Mouse (Mus musculus) MEL (cell line): ENCODE data around the gene Arl4d. TPM values are rescaled to one million over a fixed set of nuclear protein-coding genes. Genes with fewer than 3 reads are reported as not detected.
"Not testable (repeated sequence)": the region's sequence is repeated elsewhere in the genome, so short reads cannot be mapped to it uniquely, and the experiment has no call there.

ENCODE experiments used
- DNase-seq: peaks from one replicate; pipeline ENCODE4 v3.0.0; 2011; ENCODE audit warnings: low read depth, low spot score
- H3K27ac ChIP-seq: 2 replicates; pipeline ENCODE4 v1.5.1; 2012; ENCODE audit warnings: low read depth, mild to moderate bottlenecking, control low read depth, low read length, moderate library complexity; ENCODE audit not compliant: control insufficient read depth
- H3K27me3 ChIP-seq, 2 experiments: fragments of 150-350 bp in 1 of 2; sonication (generic) in 1 of 2; 2 replicates each; pipeline ENCODE4 v1.6.1; 2012; ENCODE audit warnings: low read length in 2 of 2, mild to moderate bottlenecking in 2 of 2, improper control_type of control experiment in 1 of 2, moderate library complexity in 1 of 2; ENCODE audit not compliant: insufficient read depth in 2 of 2, control insufficient read depth in 1 of 2
- H3K36me3 ChIP-seq, 2 experiments: 2 replicates each; pipeline ENCODE4 v1.6.1; 2012 to 2014; ENCODE audit warnings: low read length in 2 of 2, improper control_type of control experiment in 1 of 2, inconsistent platforms in 1 of 2, mild to moderate bottlenecking in 1 of 2; ENCODE audit not compliant: insufficient read depth in 2 of 2, control insufficient read depth in 1 of 2
- H3K4me1 ChIP-seq, 2 experiments: fragments of 150-350 bp in 1 of 2; sonication (generic) in 1 of 2; 2 replicates each; pipeline ENCODE4 v1.6.1; 2012; ENCODE audit warnings: low read length in 2 of 2, improper control_type of control experiment in 1 of 2, mild to moderate bottlenecking in 1 of 2; ENCODE audit not compliant: insufficient read depth in 2 of 2, control insufficient read depth in 1 of 2
- H3K4me3 ChIP-seq, 2 experiments: fragments of 150-350 bp in 1 of 2; sonication (generic) in 1 of 2; 2 replicates each; pipeline ENCODE4 v1.5.1; 2012; ENCODE audit warnings: low read depth in 2 of 2, low read length in 2 of 2, mild to moderate bottlenecking in 2 of 2, moderate library complexity in 2 of 2, control low read depth in 1 of 2, improper control_type of control experiment in 1 of 2; ENCODE audit not compliant: control insufficient read depth in 1 of 2, insufficient read depth in 1 of 2
- H3K79me2 ChIP-seq: 2 replicates; pipeline ENCODE4 v1.6.1; 2012; ENCODE audit warnings: mild to moderate bottlenecking, low read length, moderate library complexity; ENCODE audit not compliant: control insufficient read depth, poor library complexity, insufficient read depth
- H3K9ac ChIP-seq: 2 replicates; pipeline ENCODE4 v1.6.1; 2012; ENCODE audit warnings: low read depth, mild to moderate bottlenecking, control low read depth, low read length, moderate library complexity; ENCODE audit not compliant: control insufficient read depth, poor library complexity, severe bottlenecking
- H3K9me3 ChIP-seq: fragments of 150-350 bp; sonication (generic); replicated peaks from 2 replicates; pipeline ENCODE4 v1.6.1; 2012; ENCODE audit warnings: mild to moderate bottlenecking, low read length, improper control_type of control experiment, moderate library complexity; ENCODE audit not compliant: insufficient read depth
- CHD1 ChIP-seq: IDR thresholded peaks from 2 replicates; pipeline ENCODE4 v1.6.1; 2012; ENCODE audit warnings: low read depth, mild to moderate bottlenecking, inconsistent platforms, low read length, improper control_type of control experiment
- CHD2 ChIP-seq: IDR thresholded peaks from 2 replicates; pipeline ENCODE4 v1.6.1; 2011; ENCODE audit warnings: low read length, improper control_type of control experiment
- CTCF ChIP-seq, 3 experiments: IDR thresholded peaks in 2 of 3; conservative IDR thresholded peaks in 1 of 3; 2 replicates each; pipeline ENCODE4 v1.5.1; 2011 to 2012; ENCODE audit warnings: low read length in 3 of 3, low read depth in 2 of 3, mild to moderate bottlenecking in 2 of 3, improper control_type of control experiment in 1 of 3, inconsistent platforms in 1 of 3, mixed read lengths in 1 of 3, moderate library complexity in 1 of 3; ENCODE audit not compliant: control insufficient read depth in 1 of 3, insufficient read depth in 1 of 3, poor library complexity in 1 of 3, severe bottlenecking in 1 of 3
- E2F4 ChIP-seq: IDR thresholded peaks from 2 replicates; pipeline ENCODE4 v1.6.1; 2011; ENCODE audit warnings: low read depth, low read length, improper control_type of control experiment, borderline replicate concordance
- ELF1 ChIP-seq: IDR thresholded peaks from 2 replicates; pipeline ENCODE4 v1.6.1; 2014; ENCODE audit warnings: low read depth, mild to moderate bottlenecking, inconsistent platforms, low read length, improper control_type of control experiment, moderate library complexity
- EP300 ChIP-seq, 2 experiments: IDR thresholded peaks; 2 replicates each; pipeline ENCODE4 v1.6.1; 2011; ENCODE audit warnings: improper control_type of control experiment in 2 of 2, low read length in 2 of 2, low read depth in 1 of 2, mild to moderate bottlenecking in 1 of 2
- ETS1 ChIP-seq: IDR thresholded peaks from 2 replicates; pipeline ENCODE4 v1.6.1; 2012; ENCODE audit warnings: low read depth, mild to moderate bottlenecking, inconsistent platforms, low read length, improper control_type of control experiment, moderate library complexity
- GABPA ChIP-seq: IDR thresholded peaks from 2 replicates; pipeline ENCODE4 v1.6.1; 2012; ENCODE audit warnings: low read depth, mild to moderate bottlenecking, inconsistent platforms, low read length, improper control_type of control experiment, moderate library complexity
- MAFK ChIP-seq: IDR thresholded peaks from 2 replicates; pipeline ENCODE4 v1.6.1; 2011; ENCODE audit warnings: low read depth, mild to moderate bottlenecking, low read length, improper control_type of control experiment, borderline replicate concordance
- MAX ChIP-seq: IDR thresholded peaks from 2 replicates; pipeline ENCODE4 v1.6.1; 2011; ENCODE audit warnings: low read length, improper control_type of control experiment
- MAZ ChIP-seq: IDR thresholded peaks from 2 replicates; pipeline ENCODE4 v1.6.1; 2012; ENCODE audit warnings: low read depth, mild to moderate bottlenecking, inconsistent platforms, low read length, improper control_type of control experiment
- MXI1 ChIP-seq: IDR thresholded peaks from 2 replicates; pipeline ENCODE4 v1.6.1; 2011; ENCODE audit warnings: mild to moderate bottlenecking, low read depth, low read length, improper control_type of control experiment
- MYB ChIP-seq: IDR thresholded peaks from 2 replicates; pipeline ENCODE4 v1.6.1; 2011; ENCODE audit warnings: mild to moderate bottlenecking, low read depth, low read length, improper control_type of control experiment
- MYC ChIP-seq: IDR thresholded peaks from 2 replicates; pipeline ENCODE4 v1.6.1; 2011; ENCODE audit warnings: low read depth, mild to moderate bottlenecking, low read length, improper control_type of control experiment, moderate library complexity
- NRF1 ChIP-seq: IDR thresholded peaks from 2 replicates; pipeline ENCODE4 v1.6.1; 2014; ENCODE audit warnings: low read depth, mild to moderate bottlenecking, inconsistent platforms, low read length, improper control_type of control experiment, moderate library complexity; ENCODE audit not compliant: poor library complexity, insufficient read depth, severe bottlenecking
- POLR2AphosphoS2 ChIP-seq: IDR thresholded peaks from 2 replicates; pipeline ENCODE4 v1.6.1; 2011; ENCODE audit warnings: low read length, improper control_type of control experiment
- SIN3A ChIP-seq: IDR thresholded peaks from 2 replicates; pipeline ENCODE4 v1.6.1; 2012; ENCODE audit warnings: low read length, improper control_type of control experiment, inconsistent platforms
- TAL1 ChIP-seq: IDR thresholded peaks from 2 replicates; pipeline ENCODE4 v1.6.1; 2012; ENCODE audit warnings: mild to moderate bottlenecking, inconsistent platforms, low read length, moderate library complexity, mixed read lengths
- UBTF ChIP-seq: IDR thresholded peaks from 2 replicates; pipeline ENCODE4 v1.6.1; 2012; ENCODE audit warnings: low read depth, mild to moderate bottlenecking, inconsistent platforms, low read length, improper control_type of control experiment, moderate library complexity, borderline replicate concordance; ENCODE audit not compliant: insufficient read depth
- USF1 ChIP-seq: IDR thresholded peaks from 2 replicates; pipeline ENCODE4 v1.6.1; 2014; ENCODE audit warnings: low read depth, mild to moderate bottlenecking, inconsistent platforms, low read length, improper control_type of control experiment, moderate library complexity
- USF2 ChIP-seq, 2 experiments: IDR thresholded peaks; 2 replicates each; pipeline ENCODE4 v1.6.1; 2011 to 2012; ENCODE audit warnings: improper control_type of control experiment in 2 of 2, low read length in 2 of 2, borderline replicate concordance in 1 of 2, inconsistent platforms in 1 of 2, low read depth in 1 of 2, mild to moderate bottlenecking in 1 of 2; ENCODE audit not compliant: insufficient read depth in 1 of 2
- ZC3H11A ChIP-seq: IDR thresholded peaks from 2 replicates; pipeline ENCODE4 v1.6.1; 2012; ENCODE audit warnings: low read depth, mild to moderate bottlenecking, inconsistent platforms, low read length, improper control_type of control experiment
- ZKSCAN1 ChIP-seq: IDR thresholded peaks from 2 replicates; pipeline ENCODE4 v1.6.1; 2012; ENCODE audit warnings: low read depth, mild to moderate bottlenecking, inconsistent platforms, low read length, improper control_type of control experiment, moderate library complexity
- ZMIZ1 ChIP-seq: IDR thresholded peaks from 2 replicates; pipeline ENCODE4 v1.6.1; 2012; ENCODE audit warnings: low read depth, mild to moderate bottlenecking, inconsistent platforms, low read length, improper control_type of control experiment, moderate library complexity
- polyA plus RNA-seq, 2 experiments: library from polyadenylated mRNA; stranded (reverse) in 1 of 2; unstranded in 1 of 2; fragments of >175 nt in 1 of 2; fragments of >200 nt in 1 of 2; gene quantifications; 2 replicates each; pipeline versions ENCODE4 v1.2.1 to v1.2.4; 2012; ENCODE audit warnings: low replicate concordance in 2 of 2, low read depth in 1 of 2; ENCODE audit not compliant: insufficient read length in 2 of 2, insufficient read depth in 1 of 2, missing spikeins in 1 of 2
- total RNA-seq: library from RNA; depleted of rRNA; stranded (reverse); fragments of 300-350 nt; gene quantifications from 2 replicates; pipeline ENCODE4 v1.2.3, GENCODE M21; 2012

Gene Arl4d
- total and polyA plus RNA-seq, 3 experiments: 0.17 to 0.23 TPM; not detected in 1

- TF ChIP-seq MXI1 (no peak), MYB (no peak), USF2 (IDR thresholded peaks at IDR 0.05; ENCODE audit: borderline replicate concordance in 1 of 2, insufficient read depth in 1 of 2, low read depth in 1 of 2, low read length in 2 of 2) (no peak), MAZ (no peak), CHD2 (no peak), SIN3A (no peak), USF1 (no peak), ELF1 (no peak), ZKSCAN1 (no peak), POLR2AphosphoS2 (no peak), NRF1 (no peak)
- Histone ChIP-seq H3K9me3 (no peaks in the 10 kb centered on the region), H3K27ac (no peak overlapping the region), H3K79me2 (no peaks in the 10 kb centered on the region), H3K4me3 (no peak overlapping the region), H3K27me3 (peaks cover 0 to 2% of the 10 kb centered on the region in 2 experiments; a peak in 1 of 4 replicates), H3K4me1 (peaks cover 0 to 10% of the 10 kb centered on the region in 2 experiments; a peak in 2 of 4 replicates), H3K9ac (no peak overlapping the region), H3K36me3 (peaks cover 0 to 6% of the 10 kb centered on the region in 2 experiments; a peak in 2 of 4 replicates)
- DNase-seq: peak; percentile 86
Observed at GRCm38 (mm10) chr11:101617849-101618248, 47.5 kb upstream of the Arl4d start.

DNA sequence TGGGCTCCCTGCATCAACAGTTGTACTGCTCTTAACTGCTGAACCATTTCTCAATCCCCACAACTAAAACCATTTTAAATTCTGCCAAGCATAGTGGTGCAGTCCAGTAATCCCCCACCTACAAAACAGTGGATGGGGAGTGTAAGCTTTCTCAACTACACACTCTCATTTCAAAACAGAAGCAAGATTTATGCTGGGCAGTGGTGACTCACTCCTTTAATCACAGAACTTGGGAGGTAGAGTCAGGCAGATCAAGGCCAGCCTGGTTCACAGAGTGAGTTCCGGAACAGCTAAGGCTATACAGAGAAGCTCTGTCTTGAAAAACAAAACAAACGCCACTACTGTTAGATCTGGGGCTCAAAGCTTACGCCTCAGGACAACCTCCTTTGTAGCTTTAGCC is 46.7 kb upstream of the Arl4d start:
- TF ChIP-seq ETS1 (no peak), GABPA (no peak), E2F4 (no peak), USF1 (no peak), MAX (no peak), MAFK (no peak), POLR2AphosphoS2 (no peak), NRF1 (no peak), MYC (no peak), ELF1 (no peak), MXI1 (no peak), UBTF (no peak), MAZ (no peak), ZMIZ1 (no peak), EP300 (IDR thresholded peaks at IDR 0.05; ENCODE audit: low read depth in 1 of 2, low read length in 2 of 2) (no peak), ZC3H11A (no peak), TAL1 (no peak), CHD1 (no peak), USF2 (IDR thresholded peaks at IDR 0.05; ENCODE audit: borderline replicate concordance in 1 of 2, insufficient read depth in 1 of 2, low read depth in 1 of 2, low read length in 2 of 2) (no peak), CTCF (IDR thresholded peaks at IDR 0.05 in 2 of 3, conservative IDR thresholded peaks at IDR 0.05 in 1 of 3; ENCODE audit: control insufficient read depth in 1 of 3, insufficient read depth in 1 of 3, low read depth in 2 of 3, low read length in 3 of 3, poor library complexity in 1 of 3, severe bottlenecking in 1 of 3) (no peak)
- TF ChIP-seq, all 39 proteins: peak for 0
- Histone ChIP-seq H3K27ac (no peak overlapping the region), H3K4me1 (peaks cover 0 to 10% of the 10 kb centered on the region in 2 experiments; a peak in 2 of 4 replicates)

DNA sequence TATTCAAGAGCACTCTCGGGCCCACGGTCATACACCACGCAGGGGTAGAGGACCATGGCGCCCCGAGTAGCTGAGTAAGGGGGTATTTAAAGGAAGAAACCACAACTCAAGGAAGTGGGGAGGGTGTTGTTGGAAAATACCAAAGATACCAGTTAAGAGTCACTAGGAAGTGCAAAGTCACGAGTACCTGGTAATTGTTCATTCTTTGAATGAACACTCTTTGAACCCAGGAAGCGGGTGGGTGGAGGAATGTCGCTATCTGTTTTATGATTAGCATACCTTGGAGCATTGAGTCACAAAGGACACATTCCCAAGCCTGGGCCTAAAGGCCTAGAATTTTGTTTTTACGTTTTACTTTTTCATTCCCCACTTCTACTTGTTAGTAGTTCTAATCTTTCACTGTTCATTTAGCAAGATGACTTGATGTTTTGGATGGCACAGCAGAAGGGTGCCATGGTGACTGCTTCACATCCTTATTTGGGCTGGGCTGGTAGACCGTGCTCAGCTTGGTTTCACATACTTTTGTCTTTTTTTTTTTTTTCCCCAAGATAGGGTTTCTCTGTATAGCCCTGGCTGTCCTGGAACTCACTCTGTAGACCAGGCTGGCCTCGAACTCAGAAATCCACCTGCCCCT is 45.2 kb upstream of the Arl4d start:
- H3K79me2 ChIP-seq, DNase-seq, H3K4me3 ChIP-seq, H3K27ac ChIP-seq, H3K9ac ChIP-seq, H3K36me3 ChIP-seq, H3K27me3 ChIP-seq, H3K4me1 ChIP-seq, H3K9me3 ChIP-seq: not testable (repeated sequence)

More for the DNA sequence above, 46.7 kb upstream of the Arl4d start:
- H3K36me3 ChIP-seq: peaks cover 0 to 6% of the 10 kb centered on the region in 2 experiments; a peak in 2 of 4 replicates
- no peaks in the 10 kb centered on the region for H3K79me2 ChIP-seq
- H3K9me3 ChIP-seq: no peaks in the 10 kb centered on the region
- DNase-seq: no peak
- H3K4me3 ChIP-seq: no peak overlapping the region
- peaks cover 0 to under 1% of the 10 kb centered on the region in 2 experiments; a peak in 1 of 4 replicates for H3K27me3 ChIP-seq
- H3K9ac ChIP-seq: no peak overlapping the region
